Mouse (Mus musculus) stomach, embryonic 15.5 days (tissue): Measurements from ENCODE around the gene Pank4. TPM values are rescaled to one million over a fixed set of nuclear protein-coding genes. Genes with fewer than 3 reads are reported as not detected.

Source experiments
- ATAC-seq: fragments of 200-750 bp; cut with Nextera tagmentation; 2 replicates; pipeline ENCODE4 v1.8.0; 2017; ENCODE audit warnings: low read depth, moderate number of reproducible peaks, moderate TSS enrichment; ENCODE audit not compliant: insufficient read depth, low FRiP score
- H3K27ac ChIP-seq: fragments of 300-500 bp; sonication (generic); 2 replicates; pipeline ENCODE4 v1.5.1; 2015; ENCODE audit warnings: mild to moderate bottlenecking, inconsistent platforms
- H3K27me3 ChIP-seq: fragments of 300-500 bp; sonication (generic); replicated peaks from 2 replicates; pipeline ENCODE4 v1.6.1; 2015; ENCODE audit warnings: inconsistent platforms
- H3K36me3 ChIP-seq: fragments of 300-500 bp; sonication (generic); 2 replicates; pipeline ENCODE4 v1.6.1; 2015; ENCODE audit warnings: inconsistent platforms
- H3K4me1 ChIP-seq: fragments of 300-500 bp; sonication (generic); 2 replicates; pipeline ENCODE4 v1.6.1; 2015; ENCODE audit warnings: inconsistent platforms
- H3K4me2 ChIP-seq: fragments of 300-500 bp; sonication (generic); 2 replicates; pipeline ENCODE4 v1.6.1; 2015; ENCODE audit warnings: mild to moderate bottlenecking, inconsistent platforms
- H3K4me3 ChIP-seq: fragments of 300-500 bp; sonication (generic); replicated peaks from 2 replicates; pipeline ENCODE4 v1.5.1; 2015; ENCODE audit warnings: inconsistent platforms
- H3K9ac ChIP-seq: fragments of 300-500 bp; sonication (generic); 2 replicates; pipeline ENCODE4 v1.6.1; 2015; ENCODE audit warnings: inconsistent platforms
- H3K9me3 ChIP-seq: fragments of 300-500 bp; sonication (generic); 2 replicates; pipeline ENCODE4 v1.6.1; 2016; ENCODE audit warnings: inconsistent platforms
- WGBS: fragments of 180-500 bp; shearing (Covaris S2); methylation state at CpG from one replicate; pipeline ENCODE4 v1.1.7; 2015; 5-methylcytosine and 5-hydroxymethylcytosine counted together
- polyA plus RNA-seq: library from polyadenylated mRNA; unstranded; fragments of >200 nt; fragmentation: Nextera tagmentation; extraction: Ambion mirVana; gene quantifications from 2 replicates; pipeline ENCODE4 v1.2.1, GENCODE M21; 2015

Pank4 gene
- polyA plus RNA-seq, 1 experiment from 2014 or later = 37.7 TPM

GRCm38 (mm10) chr4:154982247-154983120 lies 18.6 kb downstream of the Pank4 start:
- H3K4me3 ChIP-seq = no peak overlapping the region
- peaks cover 27% of the 10 kb centered on the region for H3K36me3 ChIP-seq
- peaks cover 21% of the 10 kb centered on the region; the same call in 1 of the 2 replicates for H3K4me1 ChIP-seq
- no peaks in the 10 kb centered on the region for H3K27me3 ChIP-seq
- H3K9me3 ChIP-seq = no peaks in the 10 kb centered on the region
- 67% methylated on average over 19 of the region's 19 CpGs for WGBS
- H3K27ac ChIP-seq = peak overlapping the region; percentile 51; the same call in 1 of the 2 replicates
- H3K9ac ChIP-seq = no peak overlapping the region
- no peak overlapping the region for H3K4me2 ChIP-seq
- no peak for ATAC-seq

GRCm38 (mm10) chr4:154983767-154984166 lies 19.8 kb downstream of the Pank4 start:
- no peak for ATAC-seq
- 33% methylated on average over 24 of the region's 24 CpGs for WGBS
- Histone ChIP-seq H3K27me3 (no peaks in the 10 kb centered on the region), H3K9ac (no peak overlapping the region), H3K4me2 (no peak overlapping the region), H3K9me3 (no peaks in the 10 kb centered on the region), H3K4me3 (no peak overlapping the region), H3K27ac (no peak overlapping the region), H3K4me1 (peaks cover 21% of the 10 kb centered on the region; the same call in 1 of the 2 replicates), H3K36me3 (peaks cover 15% of the 10 kb centered on the region)

- WGBS = 83% methylated on average over 5 of the region's 5 CpGs
- ATAC-seq = no peak
- Histone ChIP-seq H3K9me3 (no peaks in the 10 kb centered on the region), H3K9ac (no peak overlapping the region), H3K4me3 (no peak overlapping the region), H3K4me1 (peaks cover 21% of the 10 kb centered on the region; the same call in 1 of the 2 replicates), H3K27ac (no peak overlapping the region), H3K36me3 (peaks cover 5% of the 10 kb centered on the region; the same call in 1 of the 2 replicates), H3K4me2 (no peak overlapping the region), H3K27me3 (no peaks in the 10 kb centered on the region)
Measured at GRCm38 (mm10) chr4:154985151-154985777, 21.3 kb downstream of the Pank4 start.

GRCm38 (mm10) chr4:154986096-154986495 lies 22.2 kb downstream of the Pank4 start:
- Histone ChIP-seq H3K9ac (no peak overlapping the region), H3K9me3 (no peaks in the 10 kb centered on the region), H3K27ac (no peak overlapping the region), H3K27me3 (no peaks in the 10 kb centered on the region), H3K4me3 (no peak overlapping the region), H3K4me1 (peaks cover 21% of the 10 kb centered on the region; the same call in 1 of the 2 replicates), H3K36me3 (peaks cover 3% of the 10 kb centered on the region; the same call in 1 of the 2 replicates), H3K4me2 (peak overlapping the region; percentile 32; the same call in 1 of the 2 replicates)
- WGBS = 17% methylated on average over 17 of the region's 17 CpGs
- ATAC-seq = no peak

- H3K4me2 ChIP-seq = no peak overlapping the region
- H3K4me3 ChIP-seq = no peak overlapping the region
- no peak overlapping the region for H3K9ac ChIP-seq
- 75% methylated on average over 15 of the region's 15 CpGs for WGBS
- H3K27me3 ChIP-seq = no peaks in the 10 kb centered on the region
- no peaks in the 10 kb centered on the region for H3K9me3 ChIP-seq
- peaks cover 21% of the 10 kb centered on the region; the same call in 1 of the 2 replicates for H3K4me1 ChIP-seq
- ATAC-seq = no peak
- no peaks in the 10 kb centered on the region for H3K36me3 ChIP-seq
- H3K27ac ChIP-seq = no peak overlapping the region
Measured at GRCm38 (mm10) chr4:154986750-154987149, 22.8 kb downstream of the Pank4 start.

- no peak for ATAC-seq
- Histone ChIP-seq H3K4me2 (no peak overlapping the region), H3K27ac (no peak overlapping the region), H3K9ac (no peak overlapping the region), H3K27me3 (no peaks in the 10 kb centered on the region), H3K4me1 (no peaks in the 10 kb centered on the region), H3K4me3 (no peak overlapping the region), H3K9me3 (no peaks in the 10 kb centered on the region), H3K36me3 (no peaks in the 10 kb centered on the region)
- 64% methylated on average over 4 of the region's 4 CpGs for WGBS
Measured at GRCm38 (mm10) chr4:154994876-154995275, 31.0 kb downstream of the Pank4 start.

- no peak for ATAC-seq
- H3K27ac ChIP-seq = no peak overlapping the region
- H3K9ac ChIP-seq = no peak overlapping the region
- no peak overlapping the region for H3K4me3 ChIP-seq
- H3K27me3 ChIP-seq = no peaks in the 10 kb centered on the region
- no peaks in the 10 kb centered on the region for H3K4me1 ChIP-seq
- H3K9me3 ChIP-seq = no peaks in the 10 kb centered on the region
- H3K4me2 ChIP-seq = no peak overlapping the region
- WGBS = 40% methylated on average over 8 of the region's 8 CpGs
- H3K36me3 ChIP-seq = no peaks in the 10 kb centered on the region
Measured at GRCm38 (mm10) chr4:154996572-154997154, 32.7 kb downstream of the Pank4 start.

GRCm38 (mm10) chr4:154999379-154999778 lies 35.5 kb downstream of the Pank4 start:
- WGBS = 74% methylated on average over 5 of the region's 5 CpGs
- ATAC-seq = no peak

GRCm38 (mm10) chr4:155005278-155005677 lies 41.4 kb downstream of the Pank4 start:
- Histone ChIP-seq H3K4me1 (no peaks in the 10 kb centered on the region), H3K4me3 (no peak overlapping the region), H3K9ac (no peak overlapping the region), H3K4me2 (no peak overlapping the region), H3K9me3 (no peaks in the 10 kb centered on the region), H3K27me3 (no peaks in the 10 kb centered on the region), H3K27ac (no peak overlapping the region), H3K36me3 (no peaks in the 10 kb centered on the region)
- WGBS = 85% methylated on average over 3 of the region's 3 CpGs
- ATAC-seq = no peak

More at GRCm38 (mm10) chr4:154999379-154999778, 35.5 kb downstream of the Pank4 start:
- no peaks in the 10 kb centered on the region for H3K36me3 ChIP-seq
- H3K4me3 ChIP-seq = no peak overlapping the region
- no peaks in the 10 kb centered on the region for H3K27me3 ChIP-seq
- no peaks in the 10 kb centered on the region for H3K9me3 ChIP-seq
- H3K4me1 ChIP-seq = no peaks in the 10 kb centered on the region
- H3K9ac ChIP-seq = no peak overlapping the region
- H3K4me2 ChIP-seq = no peak overlapping the region
- no peak overlapping the region for H3K27ac ChIP-seq

- no peaks in the 10 kb centered on the region for H3K36me3 ChIP-seq
- no peaks in the 10 kb centered on the region for H3K4me1 ChIP-seq
- H3K4me2 ChIP-seq = no peak overlapping the region
- no peak overlapping the region for H3K9ac ChIP-seq
- ATAC-seq = no peak
- no peaks in the 10 kb centered on the region for H3K9me3 ChIP-seq
- H3K27ac ChIP-seq = no peak overlapping the region
- no peak overlapping the region for H3K4me3 ChIP-seq
- WGBS = 43% methylated on average over 10 of the region's 10 CpGs
- no peaks in the 10 kb centered on the region for H3K27me3 ChIP-seq
Measured at GRCm38 (mm10) chr4:155006296-155006695, 42.4 kb downstream of the Pank4 start.

- no peaks in the 10 kb centered on the region for H3K9me3 ChIP-seq
- no peak overlapping the region for H3K27ac ChIP-seq
- no peaks in the 10 kb centered on the region for H3K27me3 ChIP-seq
- no peak overlapping the region for H3K4me2 ChIP-seq
- WGBS = 82% methylated on average over 3 of the region's 3 CpGs
- no peak overlapping the region for H3K4me3 ChIP-seq
- H3K36me3 ChIP-seq = no peaks in the 10 kb centered on the region
- no peak for ATAC-seq
- no peaks in the 10 kb centered on the region for H3K4me1 ChIP-seq
- no peak overlapping the region for H3K9ac ChIP-seq
Measured at GRCm38 (mm10) chr4:155007641-155008040, 43.7 kb downstream of the Pank4 start.

- Histone ChIP-seq H3K4me3 (no peak overlapping the region), H3K4me1 (no peaks in the 10 kb centered on the region), H3K36me3 (no peaks in the 10 kb centered on the region), H3K4me2 (no peak overlapping the region), H3K9ac (no peak overlapping the region), H3K27ac (no peak overlapping the region), H3K27me3 (no peaks in the 10 kb centered on the region), H3K9me3 (no peaks in the 10 kb centered on the region)
- no peak for ATAC-seq
Measured at GRCm38 (mm10) chr4:155008075-155008474, 44.2 kb downstream of the Pank4 start.
